Mouse (Mus musculus) CD4-positive, CD25-positive, alpha-beta regulatory T cell, adult 2 months (primary cell): ENCODE measurements around the gene Olfr816.
"Not testable (repeated sequence)": the region's sequence is repeated elsewhere in the genome, so short reads cannot be mapped to it uniquely, and the experiment has no call there.

ENCODE experiments used
- DNase-seq: peaks from one replicate; pipeline ENCODE4 v3.0.0-alpha.2; 2012; ENCODE audit warnings: low read depth, low spot score

Olfr816 gene

GRCm38 (mm10) chr10:129915497-129915896, at the start of gene Olfr816:
TSS of gene Olfr816 (minus strand) at chr10:129915597.
- no peak for DNase-seq

DNA sequence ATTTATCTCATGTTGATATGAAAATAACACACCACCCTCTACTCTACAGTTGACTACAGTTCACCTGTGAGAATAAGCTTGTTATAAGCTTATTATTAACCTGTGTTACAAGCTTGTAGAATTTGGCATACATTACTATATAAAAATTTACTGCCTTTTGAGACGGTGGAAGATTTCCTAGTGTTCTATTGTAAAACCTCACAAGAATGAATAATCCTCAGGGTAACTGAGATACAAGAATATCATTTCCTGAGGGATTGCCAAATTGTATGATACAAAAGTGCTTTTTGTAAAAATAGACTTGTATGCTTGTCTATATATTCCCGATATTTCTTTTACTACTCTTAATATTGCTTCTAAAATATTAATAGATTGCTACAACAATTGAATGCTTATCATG, 33.6 kb upstream of the Olfr816 start, which contains the start of gene Olfr818:
TSS of gene Olfr818 (minus strand) at position 101 of the 400 bp plus-strand sequence.
- no peak for DNase-seq

GRCm38 (mm10) chr10:129905767-129906166, 9.6 kb downstream of the Olfr816 start, which contains the start of gene Olfr815:
TSS of gene Olfr815 (minus strand) at chr10:129905867.
- not testable (repeated sequence) for DNase-seq

DNA sequence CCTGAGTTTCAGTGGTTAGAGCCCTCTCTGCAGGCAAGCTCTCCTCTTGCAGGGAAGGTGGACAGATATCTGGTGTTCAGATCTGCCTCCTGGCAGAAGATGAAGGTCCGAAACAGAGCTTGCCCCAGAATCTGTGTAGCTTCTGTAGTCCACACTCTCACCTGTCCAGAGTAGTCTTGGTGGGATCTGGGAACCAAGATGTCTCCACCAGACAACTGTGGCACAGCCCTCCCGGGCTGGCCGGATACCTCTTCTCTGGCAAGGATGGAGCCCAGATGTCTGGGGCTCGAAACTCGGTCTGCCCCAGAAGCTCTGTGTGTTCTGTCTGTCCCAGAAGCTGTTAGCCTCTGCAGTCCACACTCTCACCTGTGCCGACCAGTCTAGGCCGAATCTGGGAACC, 29.5 kb downstream of the Olfr816 start:
- DNase-seq = no peak

DNA sequence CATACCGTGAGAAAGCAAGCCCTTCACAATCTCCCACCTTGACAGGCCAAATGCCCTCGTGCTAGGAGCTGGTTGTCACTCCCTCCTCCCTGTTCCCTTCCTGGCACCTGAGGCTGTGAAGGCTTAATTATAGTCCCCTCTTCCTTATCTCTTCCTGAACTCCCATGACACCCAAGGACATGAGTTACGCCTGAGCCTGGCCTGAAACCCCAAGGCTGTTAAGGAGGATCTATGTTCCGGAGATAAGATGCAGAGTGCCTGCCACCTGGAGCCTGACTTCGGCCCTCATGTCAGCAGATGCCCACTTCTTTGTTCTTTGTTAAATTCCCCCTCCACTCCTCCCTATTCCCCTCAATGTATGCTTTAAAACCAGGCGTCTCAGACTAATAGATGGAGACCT, 29.9 kb downstream of the Olfr816 start:
- DNase-seq = not testable (repeated sequence)

GRCm38 (mm10) chr10:129879751-129880150, 35.6 kb downstream of the Olfr816 start, which contains the start of gene Olfr814:
TSS of gene Olfr814 (minus strand) at chr10:129879851.
- DNase-seq = not testable (repeated sequence)
